Mouse (Mus musculus) liver, embryonic 18 days (tissue): ENCODE data around the gene Ncf4. TPM values are rescaled to one million over a fixed set of nuclear protein-coding genes. Genes with fewer than 3 reads are reported as not detected.

ENCODE experiments used
- polyA plus RNA-seq: library from polyadenylated mRNA; depleted of rRNA; stranded (reverse); fragments of >200 nt; gene quantifications from 2 replicates; pipeline ENCODE4 v1.2.3, GENCODE M21; 2012; rRNA removed

The Ncf4 gene
- polyA plus RNA-seq: 55.4 and 71.9 TPM in 2 replicates

DNA sequence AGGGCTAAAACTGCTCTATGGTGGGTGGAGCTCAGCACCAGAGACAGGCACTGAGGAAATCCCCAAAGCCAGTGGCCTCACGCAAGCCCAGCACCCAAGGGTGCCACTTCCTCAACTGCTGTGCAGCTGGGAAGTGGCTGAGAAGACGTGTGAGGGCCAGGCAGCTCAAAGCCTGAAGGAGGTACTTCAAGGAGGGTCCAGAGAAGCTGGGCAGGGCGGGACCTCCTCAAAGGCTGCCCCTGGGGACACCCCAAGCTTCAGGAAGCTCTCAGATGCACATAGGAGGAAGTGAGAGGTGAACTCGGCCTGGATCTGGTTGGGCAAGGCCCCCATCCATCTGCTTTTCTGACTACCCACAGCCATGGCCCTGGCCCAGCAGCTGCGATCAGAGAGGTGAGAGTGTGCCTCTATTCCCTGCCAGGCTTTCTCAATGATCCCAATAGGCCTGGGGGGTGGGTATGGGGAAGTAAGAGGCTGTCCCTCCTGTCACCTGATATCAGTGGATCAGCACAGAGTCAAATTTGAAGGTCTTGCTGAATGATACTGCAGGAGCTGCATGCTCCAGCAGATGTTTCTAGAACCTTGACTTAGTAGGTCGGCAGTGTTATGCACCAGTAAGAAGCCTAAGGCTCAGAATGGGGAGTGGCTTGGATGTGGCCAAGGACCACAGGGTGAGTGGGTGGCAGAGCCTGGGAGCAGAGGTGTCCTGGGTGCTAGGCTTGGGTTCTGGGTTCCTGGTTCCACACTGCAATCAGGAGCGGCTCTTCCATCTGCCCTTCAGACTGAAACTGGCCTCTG, at the start of gene Ncf4:
TSS of gene Ncf4 (plus strand) at position 107 of the 798 bp plus-strand sequence.

DNA sequence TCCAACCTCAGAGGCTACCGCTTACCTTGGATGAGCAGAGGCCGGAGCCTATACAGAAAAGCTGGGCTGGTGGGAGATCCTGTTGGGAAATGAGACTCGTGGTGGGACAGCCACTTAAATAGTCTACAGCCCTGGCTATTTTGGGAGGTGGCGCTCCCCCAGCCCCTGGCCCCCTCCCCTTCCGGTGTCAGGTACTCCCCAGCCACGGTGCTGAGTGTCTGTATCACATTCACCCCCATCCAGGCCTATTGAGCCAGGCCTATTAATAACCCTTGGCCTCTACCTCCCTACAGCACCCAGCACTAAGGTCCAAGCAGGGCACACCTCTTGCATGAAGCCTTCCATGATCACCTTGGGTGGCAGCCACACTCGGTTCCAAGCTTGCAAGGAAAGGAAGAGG, 38.3 kb upstream of the Ncf4 start, which contains the start of gene Pvalb:
TSS of gene Pvalb (minus strand) at position 89 of the 400 bp plus-strand sequence.

DNA sequence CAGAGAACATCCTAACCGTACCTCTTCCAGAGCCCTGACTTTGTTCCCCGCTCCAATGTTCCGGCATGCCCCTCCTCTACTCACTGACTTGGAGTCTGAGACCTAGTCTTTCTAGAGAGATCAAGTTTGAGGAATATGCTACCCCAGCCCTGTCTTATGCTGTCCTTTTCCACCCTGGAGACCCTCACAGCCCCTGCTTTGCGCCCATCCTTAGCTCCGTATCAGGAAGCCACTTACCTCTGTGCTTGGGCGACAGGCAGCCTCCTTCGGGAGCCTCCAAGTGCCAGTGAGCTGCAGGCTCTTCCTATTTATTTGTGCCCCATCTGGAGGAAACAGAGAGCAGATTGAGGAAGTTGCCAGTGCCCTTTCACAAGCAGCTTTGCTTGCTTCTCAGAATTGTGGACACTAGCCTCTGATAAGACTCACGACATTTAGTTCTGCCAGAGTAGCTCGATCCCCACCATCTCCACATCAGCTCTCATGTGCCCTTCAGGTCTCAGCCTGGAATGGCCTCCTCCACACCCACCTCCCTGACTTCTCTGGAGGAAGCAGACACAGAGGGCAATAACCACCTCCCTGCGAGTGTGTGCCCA, 60.8 kb downstream of the Ncf4 start, which contains the start of gene Csf2rb2:
TSS of gene Csf2rb2 (minus strand) at position 381 of the 593 bp plus-strand sequence.

Other genes starting within 250 kb of the Ncf4 start
- not detected in 2 replicates for gene Cacng2, start 124.8 kb upstream of the Ncf4 start, polyA plus RNA-seq
- 7.2 and 8.8 TPM in 2 replicates for gene Ift27, start 70.7 kb upstream of the Ncf4 start, polyA plus RNA-seq
- gene Pvalb, start 38.4 kb upstream of the Ncf4 start, polyA plus RNA-seq: not detected in 2 replicates
- gene Csf2rb2, start 60.9 kb downstream of the Ncf4 start, polyA plus RNA-seq: 3.1 and 3.7 TPM in 2 replicates
- 6.9 and 10.0 TPM in 2 replicates for gene Csf2rb, start 81.0 kb downstream of the Ncf4 start, polyA plus RNA-seq
- 0.03 and 0.05 TPM in 2 replicates for gene Tex33, start 151.1 kb downstream of the Ncf4 start, polyA plus RNA-seq
- gene Tst, start 161.1 kb downstream of the Ncf4 start, polyA plus RNA-seq: 310 and 330 TPM in 2 replicates
- 122 and 136 TPM in 2 replicates for gene Mpst, start 161.6 kb downstream of the Ncf4 start, polyA plus RNA-seq
- 9.7 and 14.1 TPM in 2 replicates for gene Kctd17, start 183.8 kb downstream of the Ncf4 start, polyA plus RNA-seq
- gene Tmprss6, start 223.8 kb downstream of the Ncf4 start, polyA plus RNA-seq: 74.6 and 84.1 TPM in 2 replicates